Comparison of ENCODE assay signal across 7 mouse cellular contexts in the genomic region with DNA sequence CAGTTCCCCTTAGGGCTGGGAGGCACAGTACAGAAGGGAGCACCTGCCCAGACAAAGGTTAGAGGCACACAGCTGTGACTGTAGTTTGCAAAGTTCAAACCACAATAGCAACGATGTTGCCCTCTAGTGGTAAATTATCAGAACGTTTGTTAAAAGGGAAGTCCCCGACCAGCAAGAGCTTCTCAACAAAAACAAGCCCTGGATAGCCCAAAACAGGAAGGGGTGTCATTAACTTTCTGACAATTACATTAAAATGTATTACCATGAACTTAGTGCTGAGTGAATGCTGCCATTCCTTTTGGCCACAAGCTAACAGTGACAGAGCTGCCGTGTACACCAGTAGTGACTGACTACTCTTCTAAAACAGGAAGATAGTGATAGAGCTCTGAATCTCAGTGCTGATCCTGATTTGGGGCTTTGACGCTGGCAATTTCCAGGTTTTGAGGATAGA. TPM values are rescaled to one million over a fixed set of nuclear protein-coding genes. Genes with fewer than 3 reads are reported as not detected.
DNase-seq lines count a peak whose midpoint lies in the region; ATAC-seq lines count a peak whose summit lies in the region.

No protein-coding gene starts in this region.

- H3K4me1 ChIP-seq in heart, embryonic 15.5 days (replicated peaks), result no peaks in the 10 kb centered on the region; the same call in 1 of the 2 replicates

- peak; percentile 71 for DNase-seq in MEL-GATA-1-ER (ENCODE audit: extremely low read depth, low read depth)
- DNase-seq in cerebellum, postnatal 14 days, result peak; percentile 26 to 61
- DNase-seq in kidney, postnatal 10 days, result peak; percentile 12
- DNase-seq in splenic B cell, adult 2 months (ENCODE audit: low read depth, low spot score), result peak; percentile 88

- 8% methylated on average over 5 of the region's 5 CpGs for WGBS in heart, embryonic 15.5 days

- no peaks in the 10 kb centered on the region for H3K27me3 ChIP-seq in heart, embryonic 15.5 days
- H3K27me3 ChIP-seq in splenic B cell, adult 2 months (ENCODE audit: control insufficient read depth, insufficient read depth, low read length, poor library complexity, severe bottlenecking), result no peaks in the 10 kb centered on the region

- H3K36me3 ChIP-seq in heart, embryonic 15.5 days, result no peaks in the 10 kb centered on the region
- H3K36me3 ChIP-seq in splenic B cell, adult 2 months (ENCODE audit: control insufficient read depth, insufficient read depth, low read length, poor library complexity, severe bottlenecking), result no peaks in the 10 kb centered on the region

- no peak overlapping the region for H3K27ac ChIP-seq in heart, embryonic 15.5 days

- H3K9ac ChIP-seq in heart, embryonic 15.5 days, result no peak overlapping the region

- ATAC-seq in CD4-positive, CD25-positive, alpha-beta regulatory T cell, adult 4 months, result peak; percentile 91
- ATAC-seq in heart, embryonic 15.5 days (replicated peaks; ENCODE audit: insufficient number of reproducible peaks, insufficient read depth, low FRiP score, low read depth), result no peak
- ATAC-seq in megakaryocyte progenitor cell, adult 5-6 weeks (replicated peaks; ENCODE audit: poor library complexity), result peak; percentile 92

- no peaks in the 10 kb centered on the region for H3K9me3 ChIP-seq in heart, embryonic 15.5 days (replicated peaks)

- H3K4me2 ChIP-seq in heart, embryonic 15.5 days, result peak overlapping the region; percentile 50

- H3K4me3 ChIP-seq in heart, embryonic 15.5 days, result 0 out of 2 replicates have a peak overlapping the region, but pooled peaks have one; percentile 13

RNA-seq across cellular contexts. Expression of gene Lrrc6, which starts 24.7 kb away (rescaled TPM):
- polyA plus RNA-seq in CD4-positive, CD25-positive, alpha-beta regulatory T cell, adult 4 months (2017; shearing (Covaris generic)), result under 1 TPM in 1 of 2 experiments, not detected in 1; 0.15 TPM
- 0.09 and 0.15 TPM in 2 replicates for polyA plus RNA-seq in heart, embryonic 15.5 days (2015; fragmentation: Nextera tagmentation; extraction: Ambion mirVana)
- not detected in 2 replicates for total RNA-seq in megakaryocyte progenitor cell, adult 5-6 weeks (2015)
- total RNA-seq in megakaryocyte progenitor cell, adult 5-6 weeks (2017), result not detected in 2 replicates

Comparison
In these comparisons a context has a peak if more than half of its experiments do, and no peak if none do; other contexts are left out.
1. DNase-seq: peak in every context shown above with its lines; median percentile 88 in splenic B cell, adult 2 months; 71 in MEL-GATA-1-ER; 44 in cerebellum, postnatal 14 days; 12 in kidney, postnatal 10 days.